8 mouse cellular contexts compared by ENCODE assay signal in genomic region chr11:101315665-101316500, GRCm38 (mm10). TPM values are rescaled to one million over a fixed set of nuclear protein-coding genes. Genes with fewer than 3 reads are reported as not detected.
DNase-seq lines count a peak whose midpoint lies in the region; ATAC-seq and TF ChIP-seq lines count a peak whose summit lies in the region.

Psme3 (plus strand) TSS chr11:101316213.

- no peaks in the 10 kb centered on the region for H3K27me3 ChIP-seq in ES-Bruce4 (ENCODE audit: control insufficient read depth, insufficient read depth, low read length, poor library complexity, severe bottlenecking)
- H3K27me3 ChIP-seq in forebrain, embryonic 14.5 days (replicated peaks; ENCODE audit: control insufficient read depth, insufficient read depth, low read length): no peaks in the 10 kb centered on the region
- no peaks in the 10 kb centered on the region; the same call in 1 of the 2 replicates for H3K27me3 ChIP-seq in neural tube, embryonic 15.5 days (replicated peaks)

- intact Hi-C loops in heart, postnatal 14 days (cut with DNase I): no loop called here

- WGBS in forebrain, embryonic 14.5 days: under 1% methylated on average over 52 of the region's 62 CpGs
- WGBS in neural tube, embryonic 15.5 days: under 1% methylated on average over 55 of the region's 62 CpGs

- H3K27ac ChIP-seq in ES-Bruce4 (ENCODE audit: insufficient read depth, low read length): peak within 1 kb of the TSS; percentile 85
- H3K27ac ChIP-seq in forebrain, embryonic 14.5 days (ENCODE audit: low read depth, low read length): peak within 1 kb of the TSS; percentile 35; the same call in 1 of the 2 replicates
- peak within 1 kb of the TSS; percentile 85 for H3K27ac ChIP-seq in neural tube, embryonic 15.5 days (replicated peaks)

- peaks cover 30% of the 10 kb centered on the region for H3K36me3 ChIP-seq in ES-Bruce4 (ENCODE audit: control insufficient read depth, insufficient read depth, low read length, poor library complexity, severe bottlenecking)
- peaks cover 28% of the 10 kb centered on the region for H3K36me3 ChIP-seq in forebrain, embryonic 14.5 days (ENCODE audit: control insufficient read depth, insufficient read depth, low read length)
- H3K36me3 ChIP-seq in neural tube, embryonic 15.5 days: peaks cover 31% of the 10 kb centered on the region

- no peak for TF ChIP-seq POLR2A in ES-Bruce4 (IDR thresholded peaks at IDR 0.05; ENCODE audit: insufficient read depth, low read length)

- peak; percentile 80; the same call in 1 of the 2 replicates for ATAC-seq in cerebellum, adult (ENCODE audit: insufficient number of reproducible peaks, low FRiP score, low TSS enrichment)
- peak; percentile 94 for ATAC-seq in forebrain, embryonic 14.5 days
- ATAC-seq in neural tube, embryonic 15.5 days (ENCODE audit: low FRiP score): peak; percentile 94

- peak within 1 kb of the TSS; percentile 93 for H3K9ac ChIP-seq in ES-Bruce4 (ENCODE audit: low read depth, poor library complexity, severe bottlenecking)
- H3K9ac ChIP-seq in forebrain, embryonic 14.5 days (ENCODE audit: low read length): peak within 1 kb of the TSS; percentile 86
- H3K9ac ChIP-seq in neural tube, embryonic 15.5 days (replicated peaks): peak within 1 kb of the TSS; percentile 87

- peak; percentile 94 for DNase-seq in forebrain, embryonic 14.5 days (ENCODE audit: low spot score)
- DNase-seq in heart, postnatal 14 days: peak; percentile 92 to 95
- peak; percentile 94 for DNase-seq in layer of hippocampus, adult 11-12 months (ENCODE audit: low spot score)
- peak; percentile 91 to 93 for DNase-seq in lung, adult 18-20 months
- peak; percentile 94 for DNase-seq in testis, postnatal 14 days (ENCODE audit: low spot score)

- no peak for TF ChIP-seq CTCF in ES-Bruce4 (IDR thresholded peaks at IDR 0.05; ENCODE audit: low read depth, low read length)

- no peak for TF ChIP-seq EP300 in ES-Bruce4 (IDR thresholded peaks at IDR 0.05; ENCODE audit: insufficient read depth, low read depth, low read length)

- peak within 1 kb of the TSS; percentile 94 for H3K4me3 ChIP-seq in ES-Bruce4 (ENCODE audit: low read depth, low read length)
- peak within 1 kb of the TSS; percentile 81 for H3K4me3 ChIP-seq in forebrain, embryonic 14.5 days (ENCODE audit: low read depth, low read length)
- peak within 1 kb of the TSS; percentile 74 for H3K4me3 ChIP-seq in neural tube, embryonic 15.5 days (replicated peaks)

- H3K4me1 ChIP-seq in ES-Bruce4 (ENCODE audit: control insufficient read depth, insufficient read depth, low read length): no peaks in the 10 kb centered on the region
- H3K4me1 ChIP-seq in forebrain, embryonic 14.5 days (ENCODE audit: control insufficient read depth, insufficient read depth, low read length): peaks cover 9% of the 10 kb centered on the region; the same call in 1 of the 2 replicates
- peaks cover 24% of the 10 kb centered on the region for H3K4me1 ChIP-seq in neural tube, embryonic 15.5 days

- H3K4me2 ChIP-seq in forebrain, embryonic 14.5 days (ENCODE audit: low read length): peak within 1 kb of the TSS; percentile 89
- peak within 1 kb of the TSS; percentile 96 for H3K4me2 ChIP-seq in neural tube, embryonic 15.5 days

- H3K9me3 ChIP-seq in ES-Bruce4 (replicated peaks; ENCODE audit: control insufficient read depth, insufficient read depth, low read length, poor library complexity, severe bottlenecking): 0 out of 2 replicates have a peak, but pooled peaks cover 5% of the 10 kb centered on the region
- H3K9me3 ChIP-seq in forebrain, embryonic 14.5 days (replicated peaks; ENCODE audit: control insufficient read depth, low read length): no peaks in the 10 kb centered on the region
- H3K9me3 ChIP-seq in neural tube, embryonic 15.5 days (replicated peaks): no peaks in the 10 kb centered on the region

RNA-seq across cellular contexts. Expression of gene Psme3, which starts in this region (rescaled TPM):
- polyA plus RNA-seq in ES-Bruce4 (2011; ENCODE audit: insufficient read depth, insufficient read length, low read depth, missing spikeins): 161 and 168 TPM in 2 replicates
- polyA plus RNA-seq in forebrain, embryonic 14.5 days (2014; fragmentation: Nextera tagmentation; extraction: Ambion mirVana): 103 and 107 TPM in 2 replicates
- total RNA-seq in heart, postnatal 14 days (2021): 10 to 100 TPM; 80.9 to 96.0 TPM
- 108 and 123 TPM in 2 replicates for polyA plus RNA-seq in neural tube, embryonic 15.5 days (2015; fragmentation: Nextera tagmentation; extraction: Ambion mirVana)

Comparison
In these comparisons a context has a peak if more than half of its experiments do, and no peak if none do; other contexts are left out.
1. Peak in every context shown above with its lines: DNase-seq, ATAC-seq, H3K4me3 ChIP-seq and H3K27ac ChIP-seq.
2. H3K27ac ChIP-seq: peak in every context shown above with its lines; median percentile 85 in ES-Bruce4; 85 in neural tube, embryonic 15.5 days; 35 in forebrain, embryonic 14.5 days.